Mouse (Mus musculus): ENCODE measurements around the gene Dennd1c. TPM values are rescaled to one million over a fixed set of nuclear protein-coding genes. Genes with fewer than 3 reads are reported as not detected.

Dennd1c gene
- polyA plus RNA-seq (2015; fragmentation: Nextera tagmentation; extraction: Ambion mirVana) = 4.0 and 4.3 TPM in 2 replicates

DNA sequence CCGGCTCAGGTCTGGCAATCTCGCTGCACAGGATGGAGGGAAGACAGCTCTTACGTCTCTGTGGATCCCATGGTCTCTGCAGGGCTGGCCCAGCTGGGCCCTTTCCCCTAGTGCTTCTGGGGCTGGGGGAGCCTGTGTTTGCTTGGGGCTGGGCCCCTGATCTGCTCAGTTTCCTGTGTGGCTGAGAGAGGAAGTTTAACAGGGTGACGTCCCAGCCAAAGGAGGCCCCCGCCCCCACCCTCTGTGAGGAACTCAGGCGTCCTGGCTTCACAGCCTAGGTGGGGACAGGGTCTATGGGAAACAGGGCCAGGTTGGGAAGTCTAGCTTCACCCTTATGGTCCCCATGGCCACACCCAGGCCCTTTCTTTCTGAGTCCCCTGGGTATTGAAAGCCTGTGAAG, at the start of gene Dennd1c:
Gene Dennd1c (minus strand): TSS at position 179 of the 400 bp plus-strand sequence.
- 60% methylated on average over 6 of the region's 6 CpGs for WGBS
- H3K27ac ChIP-seq = no peak within 1 kb of the TSS
- 0 out of 2 replicates have a peak, but pooled peaks have one; percentile 22 for ATAC-seq (ENCODE audit: low FRiP score)

DNA sequence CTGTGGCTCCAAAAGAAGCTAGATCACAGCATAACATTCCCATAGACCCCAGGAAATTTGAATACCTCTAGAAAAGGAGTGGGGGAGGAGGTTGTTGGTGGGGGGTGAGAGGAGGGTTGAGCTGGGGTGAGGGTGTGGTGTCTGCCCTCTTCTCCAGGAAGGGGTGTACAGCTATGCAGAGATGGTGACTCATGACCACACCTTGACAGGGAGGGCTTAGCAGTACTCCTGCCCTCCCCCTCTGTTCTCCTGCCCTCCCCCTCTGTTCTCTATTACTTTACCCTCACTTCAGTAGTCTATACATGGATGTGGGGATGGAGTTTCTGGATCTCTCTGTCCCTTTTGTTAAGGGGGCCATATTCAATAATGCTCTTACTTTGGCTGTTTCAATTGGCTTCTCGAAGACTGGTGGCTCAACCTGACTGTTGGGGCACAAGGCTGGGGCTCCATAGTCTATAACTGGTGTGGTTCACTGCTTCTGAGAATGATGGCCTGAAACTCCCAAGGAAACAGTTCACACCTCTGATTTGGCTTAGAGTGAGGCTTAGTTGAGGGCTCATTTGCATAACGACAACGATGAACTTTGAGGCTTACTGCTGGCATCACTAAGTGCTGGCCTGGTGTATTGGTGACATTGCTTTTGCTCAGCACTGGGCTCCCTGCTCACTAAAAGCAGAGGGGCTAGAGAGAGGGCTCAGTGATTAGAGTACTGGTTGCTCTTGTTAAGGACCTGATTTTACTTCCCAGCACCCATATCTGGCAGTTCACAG, 47.7 kb upstream of the Dennd1c start:
- no peaks in the 10 kb centered on the region for H3K36me3 ChIP-seq
- no peak overlapping the region for H3K4me3 ChIP-seq
- H3K9ac ChIP-seq = no peak overlapping the region
- no peak overlapping the region for H3K4me2 ChIP-seq
- WGBS = 78% methylated on average over 3 of the region's 3 CpGs
- H3K27me3 ChIP-seq = no peaks in the 10 kb centered on the region
- H3K27ac ChIP-seq = no peak overlapping the region
- H3K4me1 ChIP-seq (replicated peaks) = no peaks in the 10 kb centered on the region
- no peaks in the 10 kb centered on the region for H3K9me3 ChIP-seq
- no peak for ATAC-seq (ENCODE audit: low FRiP score)

More for the DNA sequence above, at the start of gene Dennd1c:
- Histone ChIP-seq H3K4me1 (replicated peaks) (peaks cover 2% of the 10 kb centered on the region; the same call in 1 of the 2 replicates), H3K9ac (no peak within 1 kb of the TSS), H3K9me3 (no peaks in the 10 kb centered on the region), H3K27me3 (no peaks in the 10 kb centered on the region), H3K4me2 (no peak within 1 kb of the TSS), H3K4me3 (no peak within 1 kb of the TSS), H3K36me3 (peaks cover 34% of the 10 kb centered on the region)

DNA sequence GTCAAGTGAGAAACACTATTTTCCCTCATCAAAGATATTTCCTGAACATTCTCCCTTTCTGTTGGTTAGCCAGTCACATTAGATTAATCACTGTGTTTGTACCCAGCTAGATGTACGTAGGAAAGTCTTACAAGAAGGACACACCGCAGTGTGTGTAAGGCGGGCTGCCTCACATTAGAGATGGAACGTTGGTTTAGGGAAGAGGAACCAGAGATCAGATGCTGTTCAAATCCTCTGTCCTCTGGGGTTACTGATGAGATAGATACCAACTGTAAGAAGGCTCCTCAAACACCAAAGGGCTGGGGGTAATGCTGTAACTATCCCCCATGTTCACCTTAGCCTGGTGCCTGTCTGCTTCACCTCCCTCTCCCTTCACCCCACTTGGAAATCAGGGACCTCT, 46.5 kb upstream of the Dennd1c start:
- 90% methylated on average over 4 of the region's 4 CpGs for WGBS
- ATAC-seq (ENCODE audit: low FRiP score) = no peak
- Histone ChIP-seq H3K9me3 (no peaks in the 10 kb centered on the region), H3K4me1 (replicated peaks) (no peaks in the 10 kb centered on the region), H3K9ac (no peak overlapping the region), H3K27ac (no peak overlapping the region), H3K27me3 (no peaks in the 10 kb centered on the region), H3K4me3 (no peak overlapping the region), H3K4me2 (no peak overlapping the region), H3K36me3 (no peaks in the 10 kb centered on the region)

DNA sequence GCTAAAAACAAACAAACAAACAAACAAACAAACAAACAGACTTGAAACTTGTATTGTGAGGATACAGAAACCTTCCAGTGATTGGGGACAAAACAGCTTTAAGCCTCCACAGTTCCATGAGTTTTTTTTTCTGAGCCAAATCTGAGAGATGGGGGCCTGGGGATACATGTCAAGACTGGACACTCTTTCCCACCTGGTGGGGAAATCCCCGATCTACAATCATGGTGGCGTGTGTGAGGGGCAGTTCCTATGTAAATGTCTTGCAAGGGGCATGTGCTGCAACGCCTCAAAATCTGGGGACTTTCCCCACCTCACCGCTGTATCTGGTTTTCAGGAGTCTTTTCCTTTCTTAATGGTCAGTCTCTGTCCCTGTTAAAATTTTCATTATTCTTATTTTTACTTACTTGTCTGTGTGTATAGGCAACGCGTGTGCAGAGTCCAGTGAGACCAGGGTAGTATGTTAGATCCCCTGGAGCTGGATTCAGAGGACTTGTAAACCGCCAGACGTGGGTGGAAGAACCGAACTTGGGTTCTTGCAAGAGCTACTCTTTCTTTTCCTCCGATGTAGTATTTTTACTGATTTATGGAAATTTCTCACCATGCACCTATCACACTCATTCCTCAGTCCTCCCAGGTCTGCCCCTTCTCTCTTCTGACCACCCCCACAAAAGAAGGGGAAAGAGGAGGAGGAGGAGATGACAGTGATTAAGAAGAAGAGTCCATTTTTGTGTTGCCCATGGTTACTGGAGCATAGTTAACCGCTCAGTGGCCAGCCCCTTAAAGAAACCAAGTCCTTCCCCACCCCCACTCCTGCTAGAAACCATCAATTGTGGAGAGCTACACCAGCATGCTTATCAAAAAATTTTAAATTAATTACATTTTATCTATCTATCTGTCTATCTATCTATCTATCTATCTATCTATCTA, 45.1 kb upstream of the Dennd1c start:
- Histone ChIP-seq H3K36me3 (no peaks in the 10 kb centered on the region), H3K27me3 (no peaks in the 10 kb centered on the region), H3K27ac (no peak overlapping the region), H3K4me1 (replicated peaks) (0 out of 2 replicates have a peak, but pooled peaks cover 4% of the 10 kb centered on the region), H3K4me2 (no peak overlapping the region), H3K4me3 (no peak overlapping the region), H3K9me3 (no peaks in the 10 kb centered on the region), H3K9ac (no peak overlapping the region)
- 83% methylated on average over 11 of the region's 11 CpGs for WGBS
- no peak for ATAC-seq (ENCODE audit: low FRiP score)

DNA sequence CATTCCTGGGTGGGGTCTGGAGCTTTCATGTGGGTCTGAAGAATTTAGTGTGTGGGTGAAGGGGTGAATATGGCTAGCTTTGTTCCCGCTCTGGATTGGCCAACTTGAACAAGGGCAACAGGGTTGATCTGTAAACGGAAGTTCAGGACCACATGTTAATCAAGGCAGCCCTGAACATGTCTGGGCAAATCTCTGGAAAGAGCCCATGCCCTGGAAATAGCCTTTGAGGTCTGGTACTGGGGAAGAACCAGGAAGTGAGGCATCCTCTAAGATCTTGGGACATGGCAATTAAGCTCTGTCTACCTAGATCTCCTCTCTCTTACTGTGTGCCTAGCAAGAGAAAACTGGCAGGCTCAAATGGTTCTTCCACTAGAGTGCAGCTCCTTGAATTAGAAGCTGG, 43.5 kb upstream of the Dennd1c start:
- H3K9me3 ChIP-seq = no peaks in the 10 kb centered on the region
- H3K4me2 ChIP-seq = no peak overlapping the region
- H3K4me1 ChIP-seq (replicated peaks) = 0 out of 2 replicates have a peak, but pooled peaks cover 5% of the 10 kb centered on the region
- H3K36me3 ChIP-seq = no peaks in the 10 kb centered on the region
- 90% methylated on average over 2 of the region's 2 CpGs for WGBS
- H3K4me3 ChIP-seq = no peak overlapping the region
- H3K9ac ChIP-seq = no peak overlapping the region
- ATAC-seq (ENCODE audit: low FRiP score) = no peak
- no peak overlapping the region for H3K27ac ChIP-seq
- no peaks in the 10 kb centered on the region for H3K27me3 ChIP-seq

DNA sequence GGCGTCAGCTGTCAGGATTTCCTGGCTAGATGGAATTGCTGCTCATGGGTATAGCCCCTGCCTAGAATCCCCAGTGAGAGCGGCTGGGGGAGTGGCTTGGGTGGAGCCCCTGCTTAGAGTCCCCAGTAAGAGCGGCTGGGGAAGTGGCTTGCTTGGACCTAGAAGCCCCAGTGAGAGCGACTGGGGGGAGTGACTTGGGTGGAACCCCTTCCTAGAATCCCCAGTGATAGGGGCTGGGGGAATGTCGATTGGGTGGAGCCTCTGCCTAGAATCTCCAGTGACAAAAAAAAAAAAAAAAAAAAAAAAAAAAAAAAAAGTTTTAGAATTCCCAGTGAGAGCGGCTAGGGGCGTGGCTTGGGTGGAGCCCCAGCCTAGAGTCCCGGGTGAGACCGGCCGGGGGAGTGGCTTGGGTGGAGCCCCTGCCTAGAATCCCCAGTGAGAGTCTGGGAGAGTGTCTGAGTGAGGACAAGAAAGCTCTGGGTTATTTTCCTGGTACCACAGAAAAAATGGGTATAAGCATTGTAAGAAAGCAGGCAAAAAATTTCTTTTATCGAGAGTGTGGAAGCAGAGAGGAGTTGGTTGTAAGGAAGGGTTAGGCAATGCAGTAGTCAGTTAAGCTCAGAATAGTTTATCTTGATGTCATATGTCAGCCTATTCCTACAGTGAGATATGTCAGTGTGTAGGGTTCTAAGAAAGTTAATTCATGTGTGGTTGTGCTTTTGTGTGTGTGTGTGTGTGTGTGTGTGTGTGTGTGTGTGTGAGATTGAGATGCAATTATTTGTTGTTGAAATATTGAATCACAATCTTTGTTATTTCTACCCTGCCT, 40.4 kb upstream of the Dennd1c start:
- H3K27ac ChIP-seq = no peak overlapping the region
- H3K9me3 ChIP-seq = no peaks in the 10 kb centered on the region
- ATAC-seq (ENCODE audit: low FRiP score) = no peak
- no peak overlapping the region for H3K9ac ChIP-seq
- H3K4me2 ChIP-seq = no peak overlapping the region
- whole genome bisulfite sequencing = 1% methylated on average over 11 of the region's 11 CpGs
- 0 out of 2 replicates have a peak, but pooled peaks cover 5% of the 10 kb centered on the region for H3K4me1 ChIP-seq (replicated peaks)
- no peaks in the 10 kb centered on the region for H3K27me3 ChIP-seq
- H3K36me3 ChIP-seq = no peaks in the 10 kb centered on the region
- H3K4me3 ChIP-seq = no peak overlapping the region

DNA sequence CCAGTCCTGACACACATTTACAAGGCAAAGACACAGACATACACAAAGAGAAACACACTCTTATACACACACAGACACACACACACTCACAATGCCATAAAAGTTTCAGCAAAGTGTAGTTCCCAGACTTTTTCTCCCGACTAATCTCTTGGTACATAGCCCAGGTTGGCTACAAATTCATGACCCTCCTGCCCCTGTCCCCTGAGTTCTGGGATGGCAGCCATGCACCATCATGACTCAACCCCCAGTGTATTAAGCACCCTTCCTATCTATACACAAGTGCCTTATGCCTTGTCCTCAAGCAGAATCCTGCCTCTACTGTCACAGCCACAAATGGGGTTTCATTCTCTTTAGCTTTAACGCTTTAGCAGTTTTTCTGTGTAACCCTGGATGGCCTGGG, 38.5 kb upstream of the Dennd1c start:
- Histone ChIP-seq H3K9ac (no peak overlapping the region), H3K4me3 (no peak overlapping the region), H3K36me3 (no peaks in the 10 kb centered on the region), H3K4me2 (no peak overlapping the region), H3K27me3 (no peaks in the 10 kb centered on the region), H3K4me1 (replicated peaks) (0 out of 2 replicates have a peak, but pooled peaks cover 5% of the 10 kb centered on the region), H3K27ac (no peak overlapping the region), H3K9me3 (no peaks in the 10 kb centered on the region)
- ATAC-seq (ENCODE audit: low FRiP score) = no peak
- WGBS = 83% methylated on average over 2 of the region's 2 CpGs

DNA sequence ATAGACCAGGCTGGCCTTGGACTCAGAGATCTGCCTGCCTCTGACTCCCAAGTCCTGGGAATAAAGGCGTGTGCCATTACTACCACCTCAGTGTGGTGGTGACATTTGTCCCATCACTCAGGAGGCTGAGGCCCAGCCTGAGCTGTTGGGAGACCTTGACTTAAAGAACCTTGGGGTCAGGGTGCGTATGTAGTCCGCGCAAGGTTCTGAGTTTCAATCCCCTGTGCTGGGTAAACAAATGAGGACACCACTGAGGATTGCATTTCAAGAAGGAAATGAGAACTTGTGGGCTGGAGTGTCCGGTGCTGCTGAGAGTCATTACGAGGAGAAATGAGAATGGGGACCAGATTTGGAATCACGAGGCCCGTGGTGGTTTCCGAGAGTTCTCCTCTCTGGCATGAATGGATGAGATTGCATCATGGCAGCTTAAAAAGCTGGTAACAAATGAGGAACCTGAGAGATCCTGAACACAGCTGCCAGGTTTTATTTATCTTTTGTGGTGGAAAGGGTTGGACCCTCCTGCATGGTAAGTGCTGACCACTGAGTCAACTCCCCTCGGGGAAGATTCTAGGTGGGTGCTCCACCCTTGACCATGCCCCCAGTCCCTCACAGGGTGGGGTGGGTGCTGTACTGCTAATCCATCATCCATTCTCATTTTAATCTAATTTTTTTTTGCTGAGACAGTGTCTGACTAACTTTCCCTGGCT, 34.6 kb upstream of the Dennd1c start:
- H3K36me3 ChIP-seq = no peaks in the 10 kb centered on the region
- H3K9ac ChIP-seq = no peak overlapping the region
- H3K27me3 ChIP-seq = no peaks in the 10 kb centered on the region
- H3K4me2 ChIP-seq = no peak overlapping the region
- 89% methylated on average over 10 of the region's 10 CpGs for WGBS
- H3K4me1 ChIP-seq (replicated peaks) = no peaks in the 10 kb centered on the region
- no peak for ATAC-seq (ENCODE audit: low FRiP score)
- H3K4me3 ChIP-seq = no peak overlapping the region
- no peaks in the 10 kb centered on the region for H3K9me3 ChIP-seq
- no peak overlapping the region for H3K27ac ChIP-seq

DNA sequence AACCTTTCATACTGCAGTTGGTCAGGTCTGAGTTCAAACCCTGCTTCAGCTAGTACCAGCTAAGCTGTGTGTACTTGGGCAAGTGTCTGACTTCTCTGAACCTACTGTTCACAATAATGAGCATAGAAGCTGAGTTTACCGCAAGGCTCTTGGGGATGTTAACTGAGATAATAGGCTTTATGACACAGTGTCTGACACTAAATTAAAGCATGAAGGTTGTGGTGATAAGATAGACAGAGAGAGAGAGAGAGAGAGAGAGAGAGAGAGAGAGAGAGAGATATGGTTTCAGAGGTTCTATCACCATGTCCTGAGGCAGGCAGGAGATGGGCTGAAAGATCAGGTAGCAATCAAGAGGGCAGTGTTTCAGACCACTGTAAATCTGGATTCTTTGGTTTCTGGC, 31.7 kb upstream of the Dennd1c start:
- Histone ChIP-seq H3K9me3 (no peaks in the 10 kb centered on the region), H3K9ac (no peak overlapping the region), H3K36me3 (no peaks in the 10 kb centered on the region), H3K4me3 (no peak overlapping the region), H3K27ac (no peak overlapping the region), H3K4me2 (no peak overlapping the region), H3K27me3 (no peaks in the 10 kb centered on the region), H3K4me1 (replicated peaks) (peaks cover 16% of the 10 kb centered on the region; the same call in 1 of the 2 replicates)
- WGBS = 92% methylated on average over 1 of the region's 1 CpGs
- no peak for ATAC-seq (ENCODE audit: low FRiP score)

DNA sequence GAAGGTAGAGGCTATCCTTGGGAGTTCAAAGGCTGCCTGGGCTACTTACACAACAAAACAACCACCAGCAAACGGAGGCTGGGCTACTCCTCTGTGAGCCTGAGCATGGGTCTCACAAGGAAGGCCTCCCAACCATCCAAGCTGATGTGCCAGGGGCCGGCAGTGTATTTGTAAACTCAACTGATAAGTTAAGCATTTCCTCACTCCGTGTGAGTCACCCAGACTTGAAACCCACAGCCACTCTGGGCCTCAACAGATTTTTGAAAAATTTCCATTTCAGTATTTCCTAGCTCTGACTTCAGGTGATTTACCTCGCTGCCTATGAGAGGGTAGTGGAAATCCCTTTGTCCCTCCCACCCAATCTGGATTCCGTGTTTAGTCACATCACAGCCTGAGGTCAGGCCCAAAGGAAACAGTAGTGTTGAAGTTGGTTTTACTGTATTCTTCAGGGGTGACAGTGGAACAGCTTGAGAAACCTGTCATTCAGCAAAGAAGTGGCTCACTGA, 30.4 kb upstream of the Dennd1c start:
- no peak overlapping the region for H3K27ac ChIP-seq
- H3K9ac ChIP-seq = no peak overlapping the region
- H3K9me3 ChIP-seq = no peaks in the 10 kb centered on the region
- WGBS = 59% methylated on average over 5 of the region's 5 CpGs
- no peaks in the 10 kb centered on the region for H3K27me3 ChIP-seq
- ATAC-seq (ENCODE audit: low FRiP score) = no peak
- H3K4me2 ChIP-seq = no peak overlapping the region
- H3K36me3 ChIP-seq = no peaks in the 10 kb centered on the region
- peaks cover 24% of the 10 kb centered on the region for H3K4me1 ChIP-seq (replicated peaks)
- no peak overlapping the region for H3K4me3 ChIP-seq

DNA sequence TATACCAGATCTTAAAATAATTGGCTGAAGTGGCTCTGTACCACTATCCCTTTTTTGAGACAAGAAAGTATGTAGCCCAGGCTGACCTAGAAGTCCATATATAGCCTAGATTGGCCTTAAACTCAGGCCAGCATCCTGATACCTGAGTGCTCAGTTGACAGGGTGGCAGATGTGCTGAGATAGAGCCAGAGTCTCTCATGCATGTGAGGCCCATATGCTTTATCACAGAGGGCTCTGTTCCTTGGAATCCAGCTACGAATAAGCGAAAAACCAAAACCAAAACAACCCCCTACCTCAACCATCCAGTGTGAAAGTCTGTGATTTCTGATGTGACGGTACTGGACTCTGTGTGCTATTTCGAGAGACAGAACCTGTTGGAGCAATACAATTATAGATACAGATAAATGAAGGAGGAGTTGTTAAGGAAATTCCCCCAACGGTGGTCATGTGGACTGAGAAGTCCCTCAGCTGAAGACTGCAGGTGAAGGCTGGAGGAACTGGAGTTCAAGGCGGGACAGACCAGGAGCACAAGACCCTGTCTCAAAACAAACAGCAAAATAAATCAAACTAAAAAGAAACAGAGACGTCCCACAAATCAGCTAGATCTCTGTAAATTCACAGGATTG, 29.8 kb upstream of the Dennd1c start:
- Histone ChIP-seq H3K4me1 (replicated peaks) (peaks cover 24% of the 10 kb centered on the region), H3K9me3 (no peaks in the 10 kb centered on the region), H3K4me2 (no peak overlapping the region), H3K4me3 (no peak overlapping the region), H3K36me3 (no peaks in the 10 kb centered on the region), H3K9ac (no peak overlapping the region), H3K27me3 (no peaks in the 10 kb centered on the region), H3K27ac (no peak overlapping the region)
- WGBS = 89% methylated on average over 7 of the region's 7 CpGs
- no peak for ATAC-seq (ENCODE audit: low FRiP score)
